Mouse (Mus musculus): ENCODE data around the gene Tnfsf13. TPM values are rescaled to one million over a fixed set of nuclear protein-coding genes. Genes with fewer than 3 reads are reported as not detected.

Gene Tnfsf13
- polyA plus RNA-seq (2012; rRNA removed) = 0.74 and 1.5 TPM in 2 replicates

DNA sequence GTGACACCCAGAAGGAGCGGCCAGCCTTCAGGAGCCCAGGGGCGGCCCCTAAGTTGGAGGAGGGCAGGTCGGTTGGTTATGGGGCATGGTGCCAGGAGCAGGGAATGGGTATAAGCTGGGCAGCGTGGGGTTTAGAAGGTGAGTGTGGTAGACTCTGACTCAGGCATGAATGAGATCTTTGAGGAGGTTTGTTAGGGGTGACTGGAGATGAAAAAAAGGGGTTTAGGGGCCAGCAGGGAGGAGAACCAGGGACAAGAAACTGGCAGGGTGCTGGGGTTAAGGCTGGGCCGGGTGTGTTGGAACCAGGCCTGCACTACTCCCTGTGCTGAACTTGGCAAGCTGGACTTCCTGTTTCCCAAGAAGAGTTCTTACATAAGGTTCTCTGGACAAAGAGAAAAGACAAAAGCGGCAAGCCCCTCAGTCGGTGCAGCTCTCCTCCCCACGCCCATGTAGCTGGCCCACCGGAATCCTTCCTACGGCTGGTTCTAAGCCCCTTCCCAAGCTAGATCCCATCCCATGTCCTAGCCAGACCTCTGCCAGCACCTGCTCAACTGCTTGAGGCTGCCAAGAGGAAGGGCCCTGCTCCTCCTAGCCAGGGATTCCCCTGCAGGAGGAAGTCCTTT lies at the start of gene Tnfsf13:
Tnfsf13 (minus strand) TSS at position 259 of the 623 bp plus-strand sequence.

DNA sequence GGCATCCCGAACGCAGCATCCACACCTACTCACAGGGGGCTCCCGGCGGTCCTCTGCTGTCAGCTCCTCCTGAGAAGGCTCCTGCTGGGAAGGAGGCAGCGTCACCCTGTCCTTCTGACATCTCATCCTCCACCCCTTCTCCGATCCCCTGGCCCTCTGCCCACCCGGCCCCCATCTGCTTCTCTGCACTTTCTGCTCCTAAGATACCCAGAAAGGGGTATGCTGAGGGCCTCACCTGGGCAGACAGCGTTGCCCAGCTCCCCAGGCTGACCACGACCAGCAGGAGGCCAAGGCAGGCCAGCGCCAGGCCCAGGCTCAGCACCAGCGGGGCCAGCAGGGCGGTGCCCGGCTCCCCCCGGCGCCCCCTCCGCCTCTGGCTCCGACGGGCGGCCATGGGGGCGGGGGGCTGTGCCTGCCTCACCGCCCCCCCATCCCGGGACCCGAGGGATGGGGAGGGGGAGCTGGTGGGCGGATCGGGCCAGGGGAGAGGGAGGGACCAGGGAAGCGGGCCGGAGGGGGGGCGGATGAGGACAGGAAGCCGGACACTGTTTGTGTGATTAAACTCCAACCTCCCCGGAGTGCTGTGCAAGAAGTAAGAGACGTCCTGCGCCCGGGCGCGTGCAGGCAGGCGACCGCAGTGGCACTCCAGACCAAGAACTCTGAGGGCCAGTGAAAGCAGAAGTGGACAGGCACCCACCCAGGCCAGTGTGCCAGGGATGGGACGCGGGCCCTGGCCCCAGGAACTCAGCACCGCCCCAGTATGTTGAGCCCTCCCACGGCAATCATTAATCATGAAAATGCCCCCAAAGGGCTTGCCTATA lies 10.0 kb upstream of the Tnfsf13 start, which contains the start of the genes Tnfsf12 and Tnfsfm13:
Tnfsf12 (minus strand) TSS at position 489 of the 821 bp plus-strand sequence.
Tnfsfm13 (minus strand) TSS at position 738 of the 821 bp plus-strand sequence.

DNA sequence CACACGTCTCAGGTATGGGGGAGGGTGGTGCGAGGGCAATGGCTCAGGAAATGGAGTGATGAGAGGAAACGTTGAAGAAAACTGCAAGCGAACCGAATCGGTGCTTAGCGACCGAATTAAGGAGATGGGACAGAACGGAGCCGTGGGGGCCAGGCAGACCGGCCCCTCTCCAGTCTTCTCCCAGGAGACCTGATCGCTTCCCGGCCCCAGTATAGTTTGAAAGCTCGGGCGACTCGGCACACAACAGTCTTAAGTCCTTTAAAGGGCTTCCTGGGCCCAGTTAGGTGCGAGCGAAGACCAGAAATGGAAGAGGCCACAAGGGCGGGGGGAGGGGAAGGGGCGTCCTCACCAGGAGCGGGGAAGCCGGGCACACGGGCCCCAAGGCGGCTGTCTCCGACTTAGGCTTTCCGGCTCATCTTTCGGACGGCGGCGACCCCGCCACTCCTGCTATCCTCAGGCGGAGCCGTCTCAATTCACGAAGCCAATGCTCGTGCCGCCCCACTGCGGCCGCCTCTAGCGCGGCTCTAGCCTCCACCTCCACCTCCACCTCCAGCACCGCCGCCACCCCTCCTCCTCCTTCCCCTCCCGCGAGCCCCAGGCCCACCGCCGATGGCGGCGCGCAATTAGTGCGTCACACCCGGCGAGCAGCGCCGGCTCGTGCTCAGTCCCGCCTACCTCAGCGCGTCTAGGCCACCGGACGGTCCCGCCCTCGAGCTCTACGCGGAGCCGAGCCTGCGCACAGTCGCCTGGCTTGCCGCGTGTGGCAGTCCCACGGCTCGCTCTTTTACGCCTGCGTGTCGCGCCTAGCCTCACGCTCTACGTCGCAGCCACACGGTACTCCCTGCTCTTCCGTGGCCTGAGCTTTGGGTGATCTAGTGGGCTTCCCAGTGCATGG lies 4.0 kb downstream of the Tnfsf13 start, which contains the start of gene Senp3:
Senp3 (minus strand) TSS at position 771 of the 895 bp plus-strand sequence.

GRCm38 (mm10) chr11:69672211-69672706 lies 13.3 kb downstream of the Tnfsf13 start, which contains the start of gene Eif4a1:
Gene Eif4a1, minus strand, starts transcription at chr11:69672423.

DNA sequence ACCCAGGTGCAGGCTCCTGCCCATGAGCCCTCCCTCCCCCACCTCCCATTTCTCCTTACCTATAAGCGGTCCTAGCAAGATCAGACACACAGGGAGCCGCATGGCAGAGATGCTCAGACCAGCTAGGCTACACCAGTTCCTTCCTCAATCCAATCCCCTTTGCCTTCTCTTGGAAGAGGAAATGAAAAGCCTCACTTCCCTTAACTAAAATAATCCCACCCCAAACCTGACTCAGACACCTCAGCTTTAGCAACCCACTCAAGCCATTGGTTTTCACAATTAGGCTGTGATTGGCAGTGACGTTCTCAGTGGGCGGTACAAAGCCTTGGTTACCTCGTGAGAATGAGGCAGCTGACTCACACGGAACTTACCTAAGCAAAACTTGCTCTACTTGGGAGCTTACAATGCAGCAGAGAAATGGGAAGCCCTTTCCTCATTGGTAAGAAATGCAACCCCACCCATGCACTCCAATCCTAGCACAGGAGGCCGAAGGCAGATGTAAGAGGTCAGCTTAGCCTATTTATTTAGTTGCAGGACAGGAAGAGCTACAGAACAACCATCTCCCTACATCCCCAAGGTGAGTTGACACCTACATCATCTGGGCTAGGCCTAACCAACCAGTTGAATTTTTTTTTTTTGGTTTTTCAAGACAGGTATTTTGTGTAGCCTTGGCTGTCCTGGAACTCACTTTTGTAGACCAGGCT lies 19.5 kb downstream of the Tnfsf13 start, which contains the start of gene Cd68:
Cd68 (minus strand) TSS at position 193 of the 704 bp plus-strand sequence.

GRCm38 (mm10) chr11:69662213-69662966 lies 23.2 kb downstream of the Tnfsf13 start, which contains the start of gene Mpdu1:
Gene Mpdu1, minus strand, starts transcription at chr11:69662642.

GRCm38 (mm10) chr11:69655264-69656064 lies 30.1 kb downstream of the Tnfsf13 start, which contains the start of gene Sox15:
Gene Sox15, plus strand, starts transcription at chr11:69655314.

Other genes starting within 250 kb of the Tnfsf13 start
- 4.1 and 5.0 TPM in 2 replicates for gene Dnah2, start 136.7 kb downstream of the Tnfsf13 start, polyA plus RNA-seq (2012; rRNA removed)
- 144 and 154 TPM in 2 replicates for gene Efnb3, start 125.6 kb downstream of the Tnfsf13 start, polyA plus RNA-seq (2012; rRNA removed)
- gene Wrap53, start 105.5 kb downstream of the Tnfsf13 start, polyA plus RNA-seq (2012; rRNA removed) = 19.6 and 22.7 TPM in 2 replicates
- gene Trp53, start 105.4 kb downstream of the Tnfsf13 start, polyA plus RNA-seq (2012; rRNA removed) = 118 TPM in 2 replicates
- 47.1 and 54.8 TPM in 2 replicates for gene Atp1b2, start 79.8 kb downstream of the Tnfsf13 start, polyA plus RNA-seq (2012; rRNA removed)
- gene Shbg, start 67.9 kb downstream of the Tnfsf13 start, polyA plus RNA-seq (2012; rRNA removed) = not detected in 2 replicates
- 18.7 and 19.4 TPM in 2 replicates for gene Sat2, start 63.8 kb downstream of the Tnfsf13 start, polyA plus RNA-seq (2012; rRNA removed)
- 144 and 164 TPM in 2 replicates for gene Fxr2, start 52.8 kb downstream of the Tnfsf13 start, polyA plus RNA-seq (2012; rRNA removed)
- 0.12 and 0.38 TPM in 2 replicates for gene Sox15, start 30.5 kb downstream of the Tnfsf13 start, polyA plus RNA-seq (2012; rRNA removed)
- gene Mpdu1, start 23.1 kb downstream of the Tnfsf13 start, polyA plus RNA-seq (2012; rRNA removed) = 132 and 137 TPM in 2 replicates
- 9.8 and 10.6 TPM in 2 replicates for gene Cd68, start 19.6 kb downstream of the Tnfsf13 start, polyA plus RNA-seq (2012; rRNA removed)
- 922 and 1,086 TPM in 2 replicates for gene Eif4a1, start 13.4 kb downstream of the Tnfsf13 start, polyA plus RNA-seq (2012; rRNA removed)
- 152 and 154 TPM in 2 replicates for gene Senp3, start 3.7 kb downstream of the Tnfsf13 start, polyA plus RNA-seq (2012; rRNA removed)
- gene Tnfsf12, start 10.1 kb upstream of the Tnfsf13 start, polyA plus RNA-seq (2012; rRNA removed) = 4.1 and 8.2 TPM in 2 replicates
- gene Tnfsfm13, start 10.3 kb upstream of the Tnfsf13 start, polyA plus RNA-seq (2012; rRNA removed) = 1.3 and 2.6 TPM in 2 replicates
- gene Polr2a, start 72.9 kb upstream of the Tnfsf13 start, polyA plus RNA-seq (2012; rRNA removed) = 59.4 and 63.8 TPM in 2 replicates
- 0.84 and 1.1 TPM in 2 replicates for gene Slc35g3, start 76.2 kb upstream of the Tnfsf13 start, polyA plus RNA-seq (2012; rRNA removed)
- gene Zbtb4, start 80.1 kb upstream of the Tnfsf13 start, polyA plus RNA-seq (2012; rRNA removed) = 9.7 and 10.8 TPM in 2 replicates
- 2.9 and 12.3 TPM in 2 replicates for gene Chrnb1, start 110.2 kb upstream of the Tnfsf13 start, polyA plus RNA-seq (2012; rRNA removed)
- gene Fgf11, start 116.1 kb upstream of the Tnfsf13 start, polyA plus RNA-seq (2012; rRNA removed) = 20.0 and 20.9 TPM in 2 replicates
- gene Tmem102, start 119.8 kb upstream of the Tnfsf13 start, polyA plus RNA-seq (2012; rRNA removed) = 0.17 and 0.46 TPM in 2 replicates
- not detected in 2 replicates for gene Gm39566, start 129.5 kb upstream of the Tnfsf13 start, polyA plus RNA-seq (2012; rRNA removed)
- gene Spem2, start 132.7 kb upstream of the Tnfsf13 start, polyA plus RNA-seq (2012; rRNA removed) = not detected in 2 replicates
- 1.5 and 2.1 TPM in 2 replicates for gene Spem1, start 136.4 kb upstream of the Tnfsf13 start, polyA plus RNA-seq (2012; rRNA removed)
- gene Nlgn2, start 152.0 kb upstream of the Tnfsf13 start, polyA plus RNA-seq (2012; rRNA removed) = 125 and 136 TPM in 2 replicates
- gene Tmem256, start 152.7 kb upstream of the Tnfsf13 start, polyA plus RNA-seq (2012; rRNA removed) = 203 and 228 TPM in 2 replicates
- 98.8 and 111 TPM in 2 replicates for gene Plscr3, start 160.6 kb upstream of the Tnfsf13 start, polyA plus RNA-seq (2012; rRNA removed)
- gene Tnk1, start 172.9 kb upstream of the Tnfsf13 start, polyA plus RNA-seq (2012; rRNA removed) = 0.05 and 0.81 TPM in 2 replicates
- not detected in 2 replicates for gene Tmem95, start 192.2 kb upstream of the Tnfsf13 start, polyA plus RNA-seq (2012; rRNA removed)
- 1.7 and 2.3 TPM in 2 replicates for gene Kctd11, start 195.6 kb upstream of the Tnfsf13 start, polyA plus RNA-seq (2012; rRNA removed)
- gene Acap1, start 209.8 kb upstream of the Tnfsf13 start, polyA plus RNA-seq (2012; rRNA removed) = 0.90 and 1.4 TPM in 2 replicates
- 11.9 and 13.9 TPM in 2 replicates for gene 2810408A11Rik, start 215.2 kb upstream of the Tnfsf13 start, polyA plus RNA-seq (2012; rRNA removed)
- 113 and 134 TPM in 2 replicates for gene Neurl4, start 215.3 kb upstream of the Tnfsf13 start, polyA plus RNA-seq (2012; rRNA removed)
- gene Gps2, start 228.1 kb upstream of the Tnfsf13 start, polyA plus RNA-seq (2012; rRNA removed) = 100 and 101 TPM in 2 replicates
- gene Eif5a, start 236.2 kb upstream of the Tnfsf13 start, polyA plus RNA-seq (2012; rRNA removed) = 830 and 831 TPM in 2 replicates